ENCODE assay signal across 10 mouse cellular contexts in genomic region chr16:87625341-87625740, GRCm38 (mm10).
DNase-seq lines count a peak whose midpoint lies in the region; ATAC-seq lines count a peak whose summit lies in the region.
"Had no signal": no experiment of that assay in that cellular context is flagged by ENCODE, and none has a peak within 500 bp of the region (broad histone marks: within the 10 kb centered on the region; RNA-seq: fewer than 3 reads in every experiment).

No protein-coding gene starts in this region.

- no peaks in the 10 kb centered on the region for H3K36me3 ChIP-seq in hindbrain, embryonic 13.5 days
- H3K36me3 ChIP-seq: hindbrain, embryonic 10.5 days had no signal

- ATAC-seq in hindbrain, embryonic 13.5 days (ENCODE audit: low FRiP score): no peak

- no peak overlapping the region for H3K4me2 ChIP-seq in hindbrain, embryonic 13.5 days

- 76% methylated on average over 3 of the region's 3 CpGs for WGBS in hindbrain, embryonic 13.5 days

- no peaks in the 10 kb centered on the region for H3K4me1 ChIP-seq in hindbrain, embryonic 13.5 days (replicated peaks)
- H3K4me1 ChIP-seq: hindbrain, embryonic 10.5 days had no signal

- DNase-seq in adrenal gland, adult 2 months: peak; percentile 37
- no peak for DNase-seq in adrenal gland, adult 8-10 months
- DNase-seq in right cerebral cortex, postnatal 10 days (ENCODE audit: low spot score in 2 of 2): peak; percentile 29 to 33
- no peak for DNase-seq in right cerebral cortex, postnatal 25 days
- peak; percentile 46 for DNase-seq in lung, postnatal 10 days
- DNase-seq in telencephalon, adult 2 months (ENCODE audit: low read depth, low spot score): peak; percentile 17
- no peak for DNase-seq in left cerebral cortex, postnatal 10 days (ENCODE audit: extremely low spot score in 1 of 2, low spot score in 2 of 2)
- DNase-seq: thymus, adult 2 months had no signal

- no peak overlapping the region for H3K4me3 ChIP-seq in hindbrain, embryonic 13.5 days
- H3K4me3 ChIP-seq: hindbrain, embryonic 10.5 days had no signal

- no peak overlapping the region for H3K27ac ChIP-seq in hindbrain, embryonic 13.5 days
- H3K27ac ChIP-seq: hindbrain, embryonic 10.5 days had no signal

- H3K9me3 ChIP-seq in hindbrain, embryonic 13.5 days: peaks cover 16% of the 10 kb centered on the region

- no peaks in the 10 kb centered on the region for H3K27me3 ChIP-seq in hindbrain, embryonic 13.5 days

- H3K9ac ChIP-seq in hindbrain, embryonic 13.5 days: no peak overlapping the region

- intact Hi-C loops in left cerebral cortex, postnatal 10 days (cut with DNase I): no loop called here

Comparison
In these comparisons a context has a peak if more than half of its experiments do, and no peak if none do; other contexts are left out.
1. DNase-seq: peak in adrenal gland, adult 2 months (single experiment), right cerebral cortex, postnatal 10 days (2 of 2), lung, postnatal 10 days (single experiment) and telencephalon, adult 2 months (single experiment); none in adrenal gland, adult 8-10 months (single experiment), right cerebral cortex, postnatal 25 days (single experiment) and left cerebral cortex, postnatal 10 days (0 of 2).